ENCODE assay signal across 14 mouse cellular contexts in genomic region chr14:31685680-31686079, GRCm38 (mm10). TPM values are rescaled to one million over a fixed set of nuclear protein-coding genes. Genes with fewer than 3 reads are reported as not detected.
DNase-seq lines count a peak whose midpoint lies in the region; ATAC-seq and TF ChIP-seq lines count a peak whose summit lies in the region.
"Had no signal": no experiment of that assay in that cellular context is flagged by ENCODE, and none has a peak within 500 bp of the region (broad histone marks: within the 10 kb centered on the region; RNA-seq: fewer than 3 reads in every experiment).

No protein-coding gene starts in this region.

- ATAC-seq in common myeloid progenitor, adult 5-6 weeks (replicated peaks; ENCODE audit: low read depth, poor library complexity, severe bottlenecking): peak; percentile 76
- ATAC-seq in megakaryocyte, adult 5-6 weeks (ENCODE audit: poor library complexity, severe bottlenecking): peak; percentile 75
- ATAC-seq in kidney, embryonic 14.5 days (ENCODE audit: low FRiP score, low TSS enrichment): no peak

- H3K4me3 ChIP-seq in kidney, embryonic 14.5 days (ENCODE audit: low read length): no peak overlapping the region
- no peak overlapping the region for H3K4me3 ChIP-seq in layer of hippocampus, adult 2 months
- H3K4me3 ChIP-seq: heart, embryonic 12.5 days had no signal

- H3K27me3 ChIP-seq in kidney, embryonic 14.5 days (ENCODE audit: control insufficient read depth, insufficient read depth, low read length): no peaks in the 10 kb centered on the region
- H3K27me3 ChIP-seq: heart, embryonic 12.5 days had no signal

- 0 out of 2 replicates have a peak, but pooled peaks cover 3% of the 10 kb centered on the region for H3K4me1 ChIP-seq in kidney, embryonic 14.5 days (ENCODE audit: control insufficient read depth, insufficient read depth, low read length)

- TF ChIP-seq CTCF in layer of hippocampus, adult 2 months (conservative IDR thresholded peaks at IDR 0.05): no peak

- 77% methylated on average over 10 of the region's 10 CpGs for WGBS in kidney, embryonic 14.5 days

- H3K36me3 ChIP-seq in kidney, embryonic 14.5 days (ENCODE audit: control insufficient read depth, insufficient read depth, low read length): no peaks in the 10 kb centered on the region
- H3K36me3 ChIP-seq: heart, embryonic 12.5 days had no signal

- H3K9ac ChIP-seq in kidney, embryonic 14.5 days (ENCODE audit: low read depth, low read length): no peak overlapping the region
- H3K9ac ChIP-seq: heart, embryonic 12.5 days; lung, embryonic 14.5 days had no signal

- H3K27ac ChIP-seq in kidney, embryonic 14.5 days (ENCODE audit: low read depth, low read length): no peak overlapping the region
- H3K27ac ChIP-seq in layer of hippocampus, adult 2 months: no peak overlapping the region

- no peak overlapping the region for H3K4me2 ChIP-seq in kidney, embryonic 14.5 days (replicated peaks; ENCODE audit: low read depth, low read length)
- H3K4me2 ChIP-seq: heart, embryonic 12.5 days; lung, embryonic 14.5 days had no signal

- H3K9me3 ChIP-seq in kidney, embryonic 14.5 days (ENCODE audit: control insufficient read depth, low read length): no peaks in the 10 kb centered on the region
- H3K9me3 ChIP-seq: heart, embryonic 12.5 days had no signal

- peak; percentile 14 for DNase-seq in thymus, postnatal 0 days (ENCODE audit: low spot score)
- no peak for DNase-seq in thymus, adult 18-20 months
- peak; percentile 52 for DNase-seq in thymus, postnatal 4 days
- no peak for DNase-seq in frontal cortex, postnatal 10 days (ENCODE audit: low spot score in 2 of 2)
- DNase-seq in layer of hippocampus, adult 2 months (ENCODE audit: low spot score in 2 of 2): no peak
- DNase-seq: adrenal gland, postnatal 36 days; cerebellum, postnatal 25 days; kidney, postnatal 36 days; lung, embryonic 14.5 days had no signal

RNA-seq across cellular contexts. Expression of gene Hacl1, which starts 44.6 kb away (rescaled TPM):
- polyA plus RNA-seq in thymus, postnatal 0 days (2015; fragmentation: Nextera tagmentation; extraction: Ambion mirVana): 19.6 and 31.3 TPM in 2 replicates
- total RNA-seq in common myeloid progenitor, adult 5-6 weeks (2017): 25.5 and 27.5 TPM in 2 replicates
- 8.0 and 12.2 TPM in 2 replicates for total RNA-seq in megakaryocyte, adult 5-6 weeks (2015)
- total RNA-seq in megakaryocyte, adult 5-6 weeks (2017): 14.6 and 18.1 TPM in 2 replicates
- 11.5 and 20.6 TPM in 2 replicates for polyA plus RNA-seq in kidney, embryonic 14.5 days (2014; fragmentation: Nextera tagmentation; extraction: Ambion mirVana)
- total RNA-seq in layer of hippocampus, adult 2 months (2021): 1 to 10 TPM; 7.0 to 9.4 TPM

RNA-seq across cellular contexts. Expression of gene Btd, which starts 44.9 kb away (rescaled TPM):
- polyA plus RNA-seq in thymus, postnatal 0 days (2015; fragmentation: Nextera tagmentation; extraction: Ambion mirVana): 21.2 and 23.2 TPM in 2 replicates
- 12.2 and 13.1 TPM in 2 replicates for total RNA-seq in common myeloid progenitor, adult 5-6 weeks (2017)
- 14.8 and 17.0 TPM in 2 replicates for total RNA-seq in megakaryocyte, adult 5-6 weeks (2015)
- total RNA-seq in megakaryocyte, adult 5-6 weeks (2017): 11.3 and 18.5 TPM in 2 replicates
- polyA plus RNA-seq in kidney, embryonic 14.5 days (2014; fragmentation: Nextera tagmentation; extraction: Ambion mirVana): 27.9 and 30.9 TPM in 2 replicates
- total RNA-seq in layer of hippocampus, adult 2 months (2021): 1 to 10 TPM; 9.6 TPM

RNA-seq across cellular contexts. Expression of gene Gm49387, which starts 45.0 kb away (rescaled TPM):
- 2.6 and 3.2 TPM in 2 replicates for polyA plus RNA-seq in thymus, postnatal 0 days (2015; fragmentation: Nextera tagmentation; extraction: Ambion mirVana)
- total RNA-seq in common myeloid progenitor, adult 5-6 weeks (2017): not detected in 2 replicates
- total RNA-seq in megakaryocyte, adult 5-6 weeks (2015): not detected in 2 replicates
- not detected in 2 replicates for total RNA-seq in megakaryocyte, adult 5-6 weeks (2017)
- 3.3 TPM in 1 of 2 replicates, not detected in the other for polyA plus RNA-seq in kidney, embryonic 14.5 days (2014; fragmentation: Nextera tagmentation; extraction: Ambion mirVana)
- under 1 TPM in 1 of 2 experiments, not detected in 1; 0.95 TPM for total RNA-seq in layer of hippocampus, adult 2 months (2021)
- total RNA-seq: adrenal gland, postnatal 36 days; midbrain, postnatal 0 days had no signal
- polyA plus RNA-seq: midbrain, postnatal 0 days had no signal

Comparison
In these comparisons a context has a peak if more than half of its experiments do, and no peak if none do; other contexts are left out.
1. DNase-seq: peak in thymus, postnatal 0 days (single experiment) and thymus, postnatal 4 days (single experiment); none in thymus, adult 18-20 months (0 of 2), frontal cortex, postnatal 10 days (0 of 2) and layer of hippocampus, adult 2 months (0 of 2).